Mouse (Mus musculus): ENCODE measurements around the gene Zmat5. TPM values are rescaled to one million over a fixed set of nuclear protein-coding genes. Genes with fewer than 3 reads are reported as not detected.

Zmat5 gene
- polyA plus RNA-seq (2012; rRNA removed) = 51.4 and 55.1 TPM in 2 replicates

DNA sequence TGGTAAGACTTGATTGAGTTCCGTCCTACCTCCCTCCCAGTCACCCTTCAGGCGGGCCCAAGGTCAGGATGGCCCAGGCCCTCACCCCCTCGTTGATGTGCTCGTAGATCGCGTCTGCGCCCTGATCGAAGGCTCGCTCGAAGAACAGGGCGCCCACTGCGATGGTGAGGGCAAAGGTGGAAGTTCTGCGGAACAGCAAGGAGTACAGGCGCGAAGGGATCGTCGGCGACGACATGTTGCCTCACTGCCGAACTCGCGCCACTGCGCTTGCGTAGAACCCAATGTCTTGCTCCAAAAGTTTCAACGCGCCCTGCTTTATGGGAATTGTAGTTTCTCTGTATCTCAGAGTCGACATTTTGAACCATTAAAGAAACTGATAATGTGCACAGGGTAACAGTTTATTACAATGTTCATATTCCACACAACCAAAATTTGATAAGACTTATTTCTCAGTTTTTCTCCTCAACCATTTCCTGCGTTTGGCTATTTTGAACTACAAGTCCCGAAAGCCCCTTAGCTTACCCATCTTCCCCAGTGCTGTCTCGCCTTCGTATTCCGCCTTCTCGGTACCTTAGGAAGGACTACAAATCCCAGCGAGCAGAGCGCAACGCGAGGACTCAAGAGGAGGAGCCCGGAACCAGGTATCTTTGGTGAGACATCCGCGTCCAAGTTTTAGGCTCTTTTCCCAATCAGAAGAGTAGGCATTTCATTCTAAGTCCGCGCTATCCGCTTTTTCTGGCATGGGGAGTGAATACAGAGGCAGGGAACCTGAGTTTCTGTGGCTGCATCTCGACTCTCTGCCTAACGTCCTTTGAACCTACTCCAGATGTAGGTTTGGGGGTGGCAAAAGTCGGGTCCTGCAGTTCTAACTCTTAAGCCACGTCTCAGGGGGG lies at the start of gene Zmat5, which contains the start of gene Uqcr10:
Gene Zmat5, plus strand, starts transcription at position 607 of the 893 bp plus-strand sequence.
Gene Uqcr10, minus strand, starts transcription at position 271 of the 893 bp plus-strand sequence.
- under 1% methylated on average over 47 of the region's 47 CpGs for WGBS
- H3K4me3 ChIP-seq (replicated peaks; ENCODE audit: extremely low read depth, low read depth, low read length) = peak within 1 kb of the TSS; percentile 99
- H3K4me1 ChIP-seq (ENCODE audit: control insufficient read depth, insufficient read depth, low read length) = peaks cover 4% of the 10 kb centered on the region; the same call in 1 of the 2 replicates
- TF ChIP-seq POLR2A (IDR thresholded peaks at IDR 0.05; ENCODE audit: borderline replicate concordance, extremely low read depth, low read depth, low read length) (peak; percentile 99; the same call in 1 of the 2 replicates), CTCF (IDR thresholded peaks at IDR 0.05; ENCODE audit: insufficient read depth, low read length) (no peak)
- peak; percentile 87 for DNase-seq

DNA sequence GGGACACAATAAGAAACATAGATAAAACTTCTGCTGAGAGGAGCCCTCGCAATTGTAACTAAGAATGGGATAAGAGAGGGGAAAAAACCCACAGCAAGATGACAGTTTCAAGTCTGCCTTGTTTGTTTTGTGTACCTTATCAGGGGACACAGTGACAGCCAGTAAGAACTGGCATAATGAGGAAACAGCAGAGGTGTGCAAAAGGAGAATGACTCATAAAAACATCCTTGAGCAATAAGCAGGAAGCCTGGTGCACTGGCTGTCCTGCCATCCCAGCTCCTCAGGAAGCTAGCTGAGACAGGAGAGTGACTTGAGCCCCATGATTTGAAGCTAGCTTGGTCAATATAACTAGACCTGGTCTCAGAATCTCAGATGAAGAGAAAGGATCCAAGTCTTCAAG lies 44.7 kb upstream of the Zmat5 start:
- no peak for DNase-seq
- Histone ChIP-seq H3K4me1 (ENCODE audit: control insufficient read depth, insufficient read depth, low read length) (no peaks in the 10 kb centered on the region; the same call in 1 of the 2 replicates), H3K4me3 (replicated peaks; ENCODE audit: extremely low read depth, low read depth, low read length) (no peak overlapping the region)
- no peak for TF ChIP-seq CTCF (IDR thresholded peaks at IDR 0.05; ENCODE audit: insufficient read depth, low read length)
- no peak for TF ChIP-seq POLR2A (IDR thresholded peaks at IDR 0.05; ENCODE audit: borderline replicate concordance, extremely low read depth, low read depth, low read length)
- whole genome bisulfite sequencing = 75% methylated on average over 1 of the region's 1 CpGs

- DNase-seq = no peak
These were observed 44.0 kb upstream of the Zmat5 start for GRCm38 (mm10) chr11:4660309-4661025.

GRCm38 (mm10) chr11:4661324-4661723 lies 43.2 kb upstream of the Zmat5 start:
- H3K4me3 ChIP-seq (replicated peaks; ENCODE audit: extremely low read depth, low read depth, low read length) = no peak overlapping the region
- DNase-seq = no peak
- WGBS = 62% methylated on average over 4 of the region's 4 CpGs
- TF ChIP-seq POLR2A (IDR thresholded peaks at IDR 0.05; ENCODE audit: borderline replicate concordance, extremely low read depth, low read depth, low read length) (no peak), CTCF (IDR thresholded peaks at IDR 0.05; ENCODE audit: insufficient read depth, low read length) (no peak)
- H3K4me1 ChIP-seq (ENCODE audit: control insufficient read depth, insufficient read depth, low read length) = no peaks in the 10 kb centered on the region; the same call in 1 of the 2 replicates

More at GRCm38 (mm10) chr11:4660309-4661025, 44.0 kb upstream of the Zmat5 start:
- no peak for TF ChIP-seq POLR2A (IDR thresholded peaks at IDR 0.05; ENCODE audit: borderline replicate concordance, extremely low read depth, low read depth, low read length)
- TF ChIP-seq CTCF (IDR thresholded peaks at IDR 0.05; ENCODE audit: insufficient read depth, low read length) = no peak
- 69% methylated on average over 7 of the region's 7 CpGs for WGBS
- no peaks in the 10 kb centered on the region; the same call in 1 of the 2 replicates for H3K4me1 ChIP-seq (ENCODE audit: control insufficient read depth, insufficient read depth, low read length)
- no peak overlapping the region for H3K4me3 ChIP-seq (replicated peaks; ENCODE audit: extremely low read depth, low read depth, low read length)

DNA sequence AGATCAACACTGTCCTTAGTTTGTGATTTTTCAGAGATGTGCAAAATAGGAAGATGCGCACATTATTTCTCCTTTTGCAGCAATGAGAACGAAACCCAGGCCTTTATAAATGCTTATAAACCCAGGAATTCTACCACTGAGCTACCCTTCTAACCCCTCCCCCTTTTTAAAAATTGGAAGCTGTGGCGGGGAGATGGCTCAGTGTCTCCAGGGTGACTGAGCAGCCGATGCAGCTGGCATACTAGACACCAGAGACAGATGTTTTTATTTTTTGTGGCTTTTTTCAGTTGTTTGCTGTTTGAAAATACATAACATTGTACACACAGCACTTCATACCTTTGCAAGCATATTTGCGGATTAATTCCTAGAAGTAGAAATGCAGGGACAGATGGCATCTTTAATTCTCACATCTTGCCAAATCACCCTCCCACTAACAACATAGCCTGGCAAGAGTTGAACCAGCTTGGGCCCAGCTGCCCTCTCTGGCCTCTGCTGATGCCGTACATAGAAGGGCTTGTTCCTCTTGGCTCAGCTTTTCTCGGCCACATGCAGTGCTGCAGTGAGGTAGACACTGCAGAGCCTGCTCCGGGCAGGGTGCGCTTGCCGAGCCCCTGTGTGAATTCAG lies 42.5 kb upstream of the Zmat5 start:
- no peak for TF ChIP-seq CTCF (IDR thresholded peaks at IDR 0.05; ENCODE audit: insufficient read depth, low read length)
- no peak for TF ChIP-seq POLR2A (IDR thresholded peaks at IDR 0.05; ENCODE audit: borderline replicate concordance, extremely low read depth, low read depth, low read length)
- H3K4me3 ChIP-seq (replicated peaks; ENCODE audit: extremely low read depth, low read depth, low read length) = no peak overlapping the region
- 75% methylated on average over 10 of the region's 10 CpGs for WGBS
- no peak for DNase-seq
- no peaks in the 10 kb centered on the region; the same call in 1 of the 2 replicates for H3K4me1 ChIP-seq (ENCODE audit: control insufficient read depth, insufficient read depth, low read length)

- TF ChIP-seq POLR2A (IDR thresholded peaks at IDR 0.05; ENCODE audit: borderline replicate concordance, extremely low read depth, low read depth, low read length) (no peak), CTCF (IDR thresholded peaks at IDR 0.05; ENCODE audit: insufficient read depth, low read length) (no peak)
- DNase-seq = no peak
- Histone ChIP-seq H3K4me1 (ENCODE audit: control insufficient read depth, insufficient read depth, low read length) (no peaks in the 10 kb centered on the region; the same call in 1 of the 2 replicates), H3K4me3 (replicated peaks; ENCODE audit: extremely low read depth, low read depth, low read length) (no peak overlapping the region)
- 89% methylated on average over 11 of the region's 11 CpGs for WGBS
These were observed 42.0 kb upstream of the Zmat5 start for GRCm38 (mm10) chr11:4662496-4662878.

DNA sequence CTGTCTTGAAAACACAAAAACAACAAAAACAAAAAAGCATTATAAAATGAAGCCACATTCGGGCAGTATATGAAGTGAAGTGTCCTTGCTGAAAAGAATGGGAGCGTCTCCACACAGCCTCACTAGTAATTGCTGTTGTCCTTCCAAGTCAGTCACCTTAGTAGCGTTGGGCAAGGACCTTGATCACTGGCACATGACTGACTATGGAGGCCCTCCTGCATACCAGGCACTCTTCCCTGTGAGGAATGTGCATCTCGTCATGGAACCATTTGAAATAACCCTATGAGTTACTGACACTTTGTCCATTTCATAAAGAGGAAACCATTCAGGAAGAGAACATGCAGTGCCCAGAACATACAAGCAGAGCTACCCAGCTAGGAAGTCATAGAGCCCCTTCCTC lies 32.7 kb upstream of the Zmat5 start:
- TF ChIP-seq POLR2A (IDR thresholded peaks at IDR 0.05; ENCODE audit: borderline replicate concordance, extremely low read depth, low read depth, low read length) = no peak
- TF ChIP-seq CTCF (IDR thresholded peaks at IDR 0.05; ENCODE audit: insufficient read depth, low read length) = no peak
- WGBS = 81% methylated on average over 4 of the region's 4 CpGs
- Histone ChIP-seq H3K4me1 (ENCODE audit: control insufficient read depth, insufficient read depth, low read length) (no peaks in the 10 kb centered on the region), H3K4me3 (replicated peaks; ENCODE audit: extremely low read depth, low read depth, low read length) (no peak overlapping the region)
- DNase-seq = no peak

DNA sequence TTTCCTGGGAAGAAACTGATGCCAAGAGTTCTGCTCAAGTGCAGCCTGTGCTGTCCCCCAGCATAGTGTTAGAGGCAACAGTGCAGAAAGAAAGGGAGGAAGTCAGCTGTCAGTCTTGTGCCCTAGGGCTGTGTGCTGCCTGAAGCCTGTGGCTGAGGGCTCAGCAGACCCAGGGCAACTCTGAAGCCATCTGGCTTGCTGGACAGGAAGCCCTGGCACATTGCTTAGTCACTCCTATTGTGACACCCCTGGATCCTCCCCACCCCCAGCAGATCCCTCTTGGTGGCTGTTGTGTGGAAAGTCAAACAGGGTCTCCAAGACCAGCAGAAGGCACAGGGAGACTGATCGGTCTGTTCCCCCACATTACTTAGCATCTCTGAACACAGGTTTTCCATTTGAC lies 29.9 kb upstream of the Zmat5 start:
- H3K4me3 ChIP-seq (replicated peaks; ENCODE audit: extremely low read depth, low read depth, low read length) = no peak overlapping the region
- WGBS = 88% methylated on average over 1 of the region's 1 CpGs
- H3K4me1 ChIP-seq (ENCODE audit: control insufficient read depth, insufficient read depth, low read length) = no peaks in the 10 kb centered on the region
- DNase-seq = no peak
- no peak for TF ChIP-seq CTCF (IDR thresholded peaks at IDR 0.05; ENCODE audit: insufficient read depth, low read length)

DNA sequence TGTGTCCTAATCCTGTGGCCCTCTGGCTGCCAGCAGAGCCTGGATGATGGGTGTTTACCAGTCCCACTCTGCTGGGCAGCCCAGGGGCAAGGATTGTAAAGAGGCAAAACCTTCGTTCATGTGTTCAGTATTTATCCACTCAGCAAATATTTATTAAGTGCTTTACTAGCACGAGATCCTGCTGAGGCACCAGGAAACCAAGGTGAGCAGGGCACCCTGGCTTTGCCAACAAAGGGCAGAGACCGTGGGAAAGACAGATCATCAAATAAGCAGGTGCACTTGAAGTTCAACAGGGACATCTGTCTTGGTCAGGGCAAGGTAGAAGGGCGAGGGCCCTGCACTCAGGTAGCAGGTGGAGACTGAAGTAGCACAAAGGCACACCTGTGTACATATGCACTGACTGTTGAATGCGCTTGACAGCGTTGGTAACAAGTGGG lies 29.3 kb upstream of the Zmat5 start:
- DNase-seq = no peak
- WGBS = 70% methylated on average over 6 of the region's 6 CpGs
- TF ChIP-seq CTCF (IDR thresholded peaks at IDR 0.05; ENCODE audit: insufficient read depth, low read length) = no peak
- no peak for TF ChIP-seq POLR2A (IDR thresholded peaks at IDR 0.05; ENCODE audit: borderline replicate concordance, extremely low read depth, low read depth, low read length)

More for the DNA sequence above, 29.3 kb upstream of the Zmat5 start:
- no peaks in the 10 kb centered on the region for H3K4me1 ChIP-seq (ENCODE audit: control insufficient read depth, insufficient read depth, low read length)
- no peak overlapping the region for H3K4me3 ChIP-seq (replicated peaks; ENCODE audit: extremely low read depth, low read depth, low read length)
